Mouse (Mus musculus) kidney, embryonic 15.5 days (tissue): ENCODE data around the gene Pgc. TPM values are rescaled to one million over a fixed set of nuclear protein-coding genes. Genes with fewer than 3 reads are reported as not detected.

Experiments used
- ATAC-seq: fragments of 200-750 bp; cut with Nextera tagmentation; replicated peaks from 2 replicates; pipeline ENCODE4 v1.8.0; 2017; ENCODE audit warnings: moderate TSS enrichment; ENCODE audit not compliant: low FRiP score
- H3K27ac ChIP-seq: fragments of 300-500 bp; sonication (generic); 2 replicates; pipeline ENCODE4 v1.5.1; 2015; ENCODE audit warnings: mild to moderate bottlenecking, inconsistent platforms
- H3K27me3 ChIP-seq: fragments of 300-500 bp; sonication (generic); 2 replicates; pipeline ENCODE4 v1.6.1; 2015; ENCODE audit warnings: inconsistent platforms
- H3K36me3 ChIP-seq: fragments of 300-500 bp; sonication (generic); 2 replicates; pipeline ENCODE4 v1.6.1; 2015; ENCODE audit warnings: inconsistent platforms
- H3K4me1 ChIP-seq: fragments of 300-500 bp; sonication (generic); 2 replicates; pipeline ENCODE4 v1.6.1; 2015; ENCODE audit warnings: inconsistent platforms
- H3K4me2 ChIP-seq: fragments of 300-500 bp; sonication (generic); 2 replicates; pipeline ENCODE4 v1.6.1; 2015; ENCODE audit warnings: moderate library complexity, mild to moderate bottlenecking, inconsistent platforms
- H3K4me3 ChIP-seq: fragments of 300-500 bp; sonication (generic); replicated peaks from 2 replicates; pipeline ENCODE4 v1.5.1; 2015; ENCODE audit warnings: mild to moderate bottlenecking, inconsistent platforms
- H3K9ac ChIP-seq: fragments of 300-500 bp; sonication (generic); 2 replicates; pipeline ENCODE4 v1.6.1; 2015; ENCODE audit warnings: mild to moderate bottlenecking, inconsistent platforms
- H3K9me3 ChIP-seq: fragments of 300-500 bp; sonication (generic); replicated peaks from 2 replicates; pipeline ENCODE4 v1.6.1; 2016; ENCODE audit warnings: inconsistent platforms
- WGBS: fragments of 180-500 bp; shearing (Covaris S2); methylation state at CpG from one replicate; pipeline ENCODE4 v1.1.7; 2015; ENCODE audit warnings: mixed read lengths; 5-methylcytosine and 5-hydroxymethylcytosine counted together
- polyA plus RNA-seq: library from polyadenylated mRNA; unstranded; fragments of >200 nt; fragmentation: Nextera tagmentation; extraction: Ambion mirVana; gene quantifications from 2 replicates; pipeline ENCODE4 v1.2.1, GENCODE M21; 2015

Pgc gene
- polyA plus RNA-seq, 1 experiment from 2014 or later, result 0.14 TPM

GRCm38 (mm10) chr17:47694503-47695336 lies 31.9 kb upstream of the Pgc start, which contains the start of gene Prickle4:
TSS of gene Prickle4 (minus strand) at chr17:47694736.
- Histone ChIP-seq H3K4me3 (peak within 1 kb of the TSS; percentile 83), H3K9me3 (no peaks in the 10 kb centered on the region), H3K27ac (peak within 1 kb of the TSS; percentile 85), H3K36me3 (0 out of 2 replicates have a peak, but pooled peaks cover 9% of the 10 kb centered on the region), H3K27me3 (peaks cover 14% of the 10 kb centered on the region; the same call in 1 of the 2 replicates), H3K4me1 (peaks cover 26% of the 10 kb centered on the region), H3K4me2 (peak within 1 kb of the TSS; percentile 95), H3K9ac (peak within 1 kb of the TSS; percentile 89)
- peak; percentile 95 for ATAC-seq
- WGBS, result under 1% methylated on average over 79 of the region's 82 CpGs

GRCm38 (mm10) chr17:47695337-47695710 lies 31.3 kb upstream of the Pgc start:
- peak overlapping the region; percentile 83 for H3K4me3 ChIP-seq
- H3K4me2 ChIP-seq, result peak overlapping the region; percentile 95
- peak overlapping the region; percentile 89 for H3K9ac ChIP-seq
- H3K27me3 ChIP-seq, result peaks cover 14% of the 10 kb centered on the region; the same call in 1 of the 2 replicates
- no peaks in the 10 kb centered on the region for H3K9me3 ChIP-seq
- no peak for ATAC-seq
- H3K27ac ChIP-seq, result peak overlapping the region; percentile 85
- H3K4me1 ChIP-seq, result peaks cover 22% of the 10 kb centered on the region
- under 1% methylated on average over 20 of the region's 23 CpGs for WGBS
- peaks cover 14% of the 10 kb centered on the region; the same call in 1 of the 2 replicates for H3K36me3 ChIP-seq

DNA sequence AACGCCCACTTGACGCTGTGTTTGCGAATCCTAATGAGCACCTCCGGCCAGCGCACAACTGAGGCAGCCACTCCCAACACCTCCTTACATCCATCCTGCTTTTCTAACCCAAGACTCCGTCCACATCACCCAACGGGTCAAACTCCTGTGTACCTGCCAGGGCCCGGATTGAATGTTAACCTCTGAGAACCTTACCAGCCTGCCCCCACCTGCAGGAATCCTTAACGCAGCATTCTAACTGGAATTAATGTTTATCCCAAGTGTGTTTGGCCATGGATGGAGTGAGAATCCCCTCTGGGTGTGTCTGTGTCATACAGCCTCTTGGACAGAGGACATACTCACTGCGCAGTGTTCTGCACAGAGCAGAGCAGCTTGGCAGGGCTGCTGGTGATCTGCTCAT lies 28.5 kb upstream of the Pgc start:
- H3K27me3 ChIP-seq, result peaks cover 17% of the 10 kb centered on the region
- H3K4me1 ChIP-seq, result peaks cover 23% of the 10 kb centered on the region
- no peak overlapping the region for H3K4me3 ChIP-seq
- no peaks in the 10 kb centered on the region for H3K9me3 ChIP-seq
- WGBS, result 82% methylated on average over 10 of the region's 10 CpGs
- H3K4me2 ChIP-seq, result no peak overlapping the region
- H3K36me3 ChIP-seq, result peaks cover 32% of the 10 kb centered on the region
- no peak overlapping the region for H3K9ac ChIP-seq
- no peak for ATAC-seq
- H3K27ac ChIP-seq, result peak overlapping the region; percentile 60; the same call in 1 of the 2 replicates

- H3K27me3 ChIP-seq, result peaks cover 15% of the 10 kb centered on the region
- peaks cover 34% of the 10 kb centered on the region for H3K36me3 ChIP-seq
Observed at GRCm38 (mm10) chr17:47699055-47699454, 27.6 kb upstream of the Pgc start.

DNA sequence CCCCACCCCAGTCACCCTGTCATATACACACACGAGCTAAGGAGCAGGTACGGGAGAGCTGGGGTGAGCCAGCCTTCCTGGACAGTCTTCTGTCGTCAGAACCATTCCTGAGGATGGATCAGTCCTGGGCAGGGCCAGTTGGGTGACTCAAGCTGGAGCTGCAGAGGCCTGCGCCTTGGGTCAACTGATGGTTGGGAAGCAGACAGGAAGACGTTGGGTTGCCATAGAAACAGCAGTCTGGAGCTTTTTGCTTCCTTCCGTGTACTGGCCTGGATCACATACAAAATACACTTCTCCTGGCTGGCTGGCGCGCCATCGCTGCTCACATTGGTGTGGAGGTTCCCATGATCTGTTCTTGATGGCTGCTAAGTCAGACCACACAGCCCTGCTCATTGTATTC lies 24.8 kb upstream of the Pgc start:
- WGBS, result 78% methylated on average over 9 of the region's 9 CpGs
- Histone ChIP-seq H3K9me3 (no peaks in the 10 kb centered on the region), H3K27ac (no peak overlapping the region), H3K4me3 (no peak overlapping the region), H3K4me2 (no peak overlapping the region), H3K27me3 (peaks cover 16% of the 10 kb centered on the region), H3K36me3 (peaks cover 38% of the 10 kb centered on the region), H3K4me1 (peaks cover 6% of the 10 kb centered on the region), H3K9ac (no peak overlapping the region)
- no peak for ATAC-seq

More at GRCm38 (mm10) chr17:47699055-47699454, 27.6 kb upstream of the Pgc start:
- Histone ChIP-seq H3K4me3 (no peak overlapping the region), H3K4me1 (peaks cover 18% of the 10 kb centered on the region), H3K27ac (no peak overlapping the region), H3K4me2 (no peak overlapping the region), H3K9ac (no peak overlapping the region), H3K9me3 (no peaks in the 10 kb centered on the region)
- 75% methylated on average over 2 of the region's 2 CpGs for WGBS
- no peak for ATAC-seq

DNA sequence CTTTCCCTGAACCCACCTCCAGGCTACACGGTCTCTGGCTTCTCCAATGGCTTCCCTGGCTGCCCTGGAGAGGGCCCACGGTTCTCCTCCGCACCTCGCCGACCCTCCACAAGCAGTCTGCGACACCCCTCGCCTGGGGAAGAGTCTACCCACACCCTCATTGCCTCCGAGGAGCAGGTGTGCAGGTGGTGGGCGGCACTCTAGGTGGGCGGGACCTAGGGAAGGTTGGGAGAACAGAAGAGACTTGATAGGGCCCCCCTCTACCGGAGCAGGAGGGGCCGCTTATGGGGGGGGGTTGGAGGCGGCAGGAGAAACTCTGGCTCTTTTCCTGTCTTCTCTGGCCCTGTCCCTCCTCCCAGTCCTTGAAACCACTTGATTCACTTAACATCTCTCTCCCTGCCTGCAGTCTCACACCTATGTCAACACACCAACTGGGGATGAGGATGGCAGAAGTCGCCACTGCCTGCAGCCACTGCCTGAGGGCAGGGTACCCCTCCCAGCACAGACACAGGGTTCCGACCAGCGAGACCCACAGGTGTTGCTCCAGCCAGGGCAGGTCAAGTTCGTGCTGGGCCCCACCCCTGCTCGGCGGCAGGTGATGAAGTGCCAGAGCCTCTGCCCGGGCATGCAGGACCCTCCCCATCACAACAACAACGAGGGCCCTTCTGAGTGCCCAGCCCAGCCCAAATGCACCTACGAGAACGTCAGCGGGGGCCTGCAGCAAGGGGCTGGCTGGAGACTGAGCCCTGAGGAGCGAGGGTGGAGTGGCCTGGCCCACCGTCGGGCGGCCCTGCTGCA lies 23.9 kb upstream of the Pgc start:
- no peak overlapping the region for H3K4me2 ChIP-seq
- 41% methylated on average over 28 of the region's 28 CpGs for WGBS
- H3K9ac ChIP-seq, result no peak overlapping the region
- peaks cover 6% of the 10 kb centered on the region for H3K4me1 ChIP-seq
- no peak overlapping the region for H3K4me3 ChIP-seq
- ATAC-seq, result no peak
- peaks cover 16% of the 10 kb centered on the region for H3K27me3 ChIP-seq
- H3K36me3 ChIP-seq, result peaks cover 38% of the 10 kb centered on the region
- no peaks in the 10 kb centered on the region for H3K9me3 ChIP-seq
- H3K27ac ChIP-seq, result no peak overlapping the region

GRCm38 (mm10) chr17:47703556-47703955 lies 23.1 kb upstream of the Pgc start:
- H3K27ac ChIP-seq, result no peak overlapping the region
- peaks cover 16% of the 10 kb centered on the region for H3K27me3 ChIP-seq
- H3K4me1 ChIP-seq, result peaks cover 6% of the 10 kb centered on the region
- peaks cover 35% of the 10 kb centered on the region for H3K36me3 ChIP-seq
- no peak for ATAC-seq
- no peak overlapping the region for H3K4me3 ChIP-seq
- no peaks in the 10 kb centered on the region for H3K9me3 ChIP-seq
- no peak overlapping the region for H3K9ac ChIP-seq
- no peak overlapping the region for H3K4me2 ChIP-seq
- WGBS, result 29% methylated on average over 20 of the region's 20 CpGs

- 87% methylated on average over 4 of the region's 4 CpGs for WGBS
Observed at GRCm38 (mm10) chr17:47704692-47705091, 21.9 kb upstream of the Pgc start.

DNA sequence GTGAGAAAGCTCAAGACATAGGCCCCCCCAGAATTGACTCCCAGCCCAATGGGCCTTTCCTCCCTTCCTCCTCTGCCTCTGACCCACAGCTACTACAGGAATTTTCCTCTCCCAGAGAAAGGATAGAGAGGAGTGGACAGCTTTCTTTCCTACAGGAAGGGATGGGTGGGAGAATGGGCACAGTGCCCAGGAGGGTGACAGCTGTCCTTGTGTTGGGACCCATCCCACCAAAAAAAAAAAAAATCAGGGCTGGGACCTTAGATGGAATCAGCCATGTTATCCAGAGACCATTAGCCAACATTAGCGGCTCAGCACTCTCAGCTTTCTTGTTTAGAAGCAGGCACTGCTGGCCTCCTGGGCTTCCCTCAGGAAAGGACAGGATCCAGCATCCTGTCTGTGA lies 20.4 kb upstream of the Pgc start:
- H3K9ac ChIP-seq, result no peak overlapping the region
- H3K4me3 ChIP-seq, result no peak overlapping the region
- 64% methylated on average over 1 of the region's 1 CpGs for WGBS
- peaks cover 6% of the 10 kb centered on the region for H3K4me1 ChIP-seq
- no peak overlapping the region for H3K27ac ChIP-seq
- no peaks in the 10 kb centered on the region for H3K9me3 ChIP-seq
- no peak overlapping the region for H3K4me2 ChIP-seq
- peaks cover 16% of the 10 kb centered on the region for H3K27me3 ChIP-seq
- H3K36me3 ChIP-seq, result peaks cover 23% of the 10 kb centered on the region
- ATAC-seq, result no peak

More at GRCm38 (mm10) chr17:47704692-47705091, 21.9 kb upstream of the Pgc start:
- H3K9me3 ChIP-seq, result no peaks in the 10 kb centered on the region
- H3K27ac ChIP-seq, result no peak overlapping the region
- H3K4me1 ChIP-seq, result peaks cover 6% of the 10 kb centered on the region
- H3K9ac ChIP-seq, result no peak overlapping the region
- no peak overlapping the region for H3K4me2 ChIP-seq
- no peak for ATAC-seq
- peaks cover 29% of the 10 kb centered on the region for H3K36me3 ChIP-seq
- peaks cover 16% of the 10 kb centered on the region for H3K27me3 ChIP-seq
- H3K4me3 ChIP-seq, result no peak overlapping the region

GRCm38 (mm10) chr17:47707961-47708360 lies 18.7 kb upstream of the Pgc start:
- whole genome bisulfite sequencing, result 78% methylated on average over 3 of the region's 3 CpGs
- no peak for ATAC-seq
- Histone ChIP-seq H3K4me1 (peaks cover 5% of the 10 kb centered on the region), H3K4me2 (no peak overlapping the region), H3K27me3 (peaks cover 10% of the 10 kb centered on the region), H3K9ac (no peak overlapping the region), H3K36me3 (peaks cover 9% of the 10 kb centered on the region; the same call in 1 of the 2 replicates), H3K27ac (no peak overlapping the region), H3K4me3 (no peak overlapping the region), H3K9me3 (no peaks in the 10 kb centered on the region)

- H3K27me3 ChIP-seq, result peaks cover 5% of the 10 kb centered on the region; the same call in 1 of the 2 replicates
- H3K4me2 ChIP-seq, result no peak overlapping the region
- H3K4me3 ChIP-seq, result no peak overlapping the region
- H3K36me3 ChIP-seq, result 0 out of 2 replicates have a peak, but pooled peaks cover 4% of the 10 kb centered on the region
- H3K9me3 ChIP-seq, result no peaks in the 10 kb centered on the region
- ATAC-seq, result no peak
- 55% methylated on average over 4 of the region's 4 CpGs for WGBS
- H3K27ac ChIP-seq, result no peak overlapping the region
- no peaks in the 10 kb centered on the region for H3K4me1 ChIP-seq
- no peak overlapping the region for H3K9ac ChIP-seq
Observed at GRCm38 (mm10) chr17:47708972-47709371, 17.7 kb upstream of the Pgc start.

GRCm38 (mm10) chr17:47710036-47710435 lies 16.6 kb upstream of the Pgc start:
- Histone ChIP-seq H3K27ac (no peak overlapping the region), H3K9me3 (no peaks in the 10 kb centered on the region), H3K4me1 (no peaks in the 10 kb centered on the region), H3K9ac (no peak overlapping the region), H3K36me3 (no peaks in the 10 kb centered on the region), H3K4me2 (no peak overlapping the region), H3K4me3 (no peak overlapping the region), H3K27me3 (no peaks in the 10 kb centered on the region)
- no peak for ATAC-seq
- WGBS, result 72% methylated on average over 3 of the region's 3 CpGs
